Mouse (Mus musculus): ENCODE results near the gene Ly86. TPM values are rescaled to one million over a fixed set of nuclear protein-coding genes. Genes with fewer than 3 reads are reported as not detected.
A peak's percentile ranks its signal among the peaks of the same experiment; 100 is the strongest.

The Ly86 gene
- polyA plus RNA-seq, 1 experiment from 2014 or later: 9.8 TPM

DNA sequence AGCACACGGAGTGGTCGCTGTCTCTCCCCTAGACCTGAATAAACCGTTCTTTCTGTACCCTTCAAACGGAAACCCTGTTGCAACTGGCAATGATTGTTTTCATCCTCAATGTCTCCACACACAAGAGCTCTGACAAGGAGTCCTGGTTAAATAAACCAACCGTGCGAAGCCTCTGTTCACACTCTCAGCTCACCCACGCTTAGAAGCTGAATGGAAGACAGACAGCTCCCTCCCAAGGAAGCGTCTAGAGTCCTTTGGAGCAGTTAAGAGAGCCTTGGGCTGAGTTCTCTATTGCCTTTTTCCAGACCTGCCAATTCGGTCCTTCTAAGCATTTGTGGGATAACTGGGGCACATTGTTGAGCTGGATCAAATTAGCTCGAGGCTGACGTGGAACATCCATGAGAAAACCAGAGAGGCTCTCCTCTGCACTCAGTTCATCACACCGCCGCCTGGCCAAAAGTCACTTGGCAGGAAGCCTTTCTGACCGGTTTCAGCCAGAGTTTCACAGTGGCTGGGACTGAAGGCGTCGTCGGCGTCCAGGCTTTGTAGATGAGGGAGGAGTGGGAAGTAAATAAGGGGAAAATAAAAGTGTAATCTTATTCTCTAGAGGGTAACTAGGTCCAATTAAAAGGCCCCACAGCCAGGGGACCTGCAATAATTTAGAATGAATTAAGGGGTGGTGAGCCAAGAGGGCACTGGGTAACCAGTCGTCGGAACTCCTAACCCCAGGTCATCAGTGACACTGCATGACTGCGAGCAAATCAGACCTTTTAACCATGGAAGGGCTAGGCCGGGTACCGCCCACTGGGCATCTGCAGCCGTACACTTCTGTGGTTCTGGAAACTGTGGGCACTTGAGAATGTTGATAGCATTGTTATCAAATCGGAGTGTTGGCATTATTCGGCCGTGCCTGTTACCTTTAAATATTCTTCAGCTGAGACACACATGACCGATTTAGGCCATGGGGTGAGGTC is 115.2 kb downstream of the Ly86 start:
- Histone ChIP-seq H3K36me3 (no peaks in the 10 kb centered on the region), H3K4me3 (replicated peaks) (no peak overlapping the region), H3K4me2 (no peak overlapping the region), H3K9me3 (replicated peaks) (no peaks in the 10 kb centered on the region), H3K27ac (no peak overlapping the region), H3K4me1 (replicated peaks) (peaks cover 42% of the 10 kb centered on the region), H3K27me3 (no peaks in the 10 kb centered on the region; the same call in 1 of the 2 replicates), H3K9ac (no peak overlapping the region)
- DNase-seq (no peak), ATAC-seq (ENCODE audit: low read depth) (0 out of 2 replicates have a peak, but pooled peaks have one; percentile 20)
- WGBS (ENCODE audit: insufficient replicate concordance): 68% methylated on average over 28 of the region's 28 CpGs

DNA sequence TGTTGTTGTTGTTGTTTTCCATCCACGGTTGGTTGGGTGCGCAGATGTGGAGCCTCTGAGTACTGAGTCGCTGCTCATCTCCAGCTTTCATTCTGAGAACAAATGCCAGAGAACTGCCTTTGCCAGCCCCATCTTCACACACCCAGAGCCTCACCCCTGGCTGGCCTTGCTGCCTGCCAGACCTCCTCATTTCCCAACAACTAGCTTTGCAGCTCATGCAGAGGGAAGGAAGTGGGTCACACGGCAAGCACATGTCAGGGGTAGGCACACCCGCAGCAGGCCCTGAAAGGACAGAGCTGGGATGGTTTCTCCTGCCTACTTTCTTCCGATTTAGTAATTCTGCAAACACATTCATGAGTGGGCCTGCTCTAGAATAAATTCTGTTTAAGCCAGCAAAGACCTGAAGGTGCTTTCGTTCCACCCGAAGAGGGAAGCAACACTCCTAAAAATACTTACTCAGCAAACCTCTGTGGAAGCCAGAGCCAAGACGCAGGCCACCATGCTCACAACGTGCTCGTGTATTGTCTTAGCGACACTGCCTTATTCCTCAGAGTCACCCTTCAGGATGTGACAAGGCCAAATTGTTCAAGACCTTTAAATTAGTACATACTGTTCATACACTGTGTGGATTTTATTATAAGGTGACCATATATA is 117.2 kb downstream of the Ly86 start:
- Histone ChIP-seq H3K4me2 (no peak overlapping the region), H3K27me3 (no peaks in the 10 kb centered on the region; the same call in 1 of the 2 replicates), H3K9me3 (replicated peaks) (no peaks in the 10 kb centered on the region), H3K9ac (no peak overlapping the region), H3K4me3 (replicated peaks) (no peak overlapping the region), H3K4me1 (replicated peaks) (peaks cover 25% of the 10 kb centered on the region), H3K27ac (no peak overlapping the region), H3K36me3 (no peaks in the 10 kb centered on the region)
- DNase-seq (no peak), ATAC-seq (ENCODE audit: low read depth) (no peak)
- 67% methylated on average over 12 of the region's 12 CpGs for WGBS (ENCODE audit: insufficient replicate concordance)

DNA sequence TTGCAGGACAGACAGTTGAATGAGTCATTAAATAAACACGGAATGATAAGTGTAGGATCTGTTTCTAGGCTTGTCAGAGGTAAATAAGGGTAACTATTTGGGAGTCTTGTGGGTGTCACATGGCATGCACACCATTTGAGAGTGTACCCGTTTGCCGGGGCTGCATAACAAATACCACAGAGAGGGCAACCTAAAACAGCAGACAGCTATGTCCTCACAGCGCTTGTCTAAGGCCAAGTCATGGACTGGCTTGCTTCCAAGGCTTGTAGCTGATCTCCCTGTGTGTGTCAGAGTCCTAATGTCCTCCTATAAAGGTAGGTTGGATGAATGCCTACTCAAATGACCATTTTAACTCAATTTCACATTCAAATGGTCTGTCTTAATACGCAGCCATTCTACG is 120.7 kb downstream of the Ly86 start:
- Histone ChIP-seq H3K9me3 (replicated peaks) (no peaks in the 10 kb centered on the region), H3K36me3 (no peaks in the 10 kb centered on the region), H3K4me2 (no peak overlapping the region), H3K9ac (no peak overlapping the region), H3K4me1 (replicated peaks) (peaks cover 23% of the 10 kb centered on the region), H3K27me3 (peaks cover 8% of the 10 kb centered on the region), H3K27ac (no peak overlapping the region), H3K4me3 (replicated peaks) (no peak overlapping the region)
- ATAC-seq (ENCODE audit: low read depth) (no peak), DNase-seq (no peak)
- WGBS (ENCODE audit: insufficient replicate concordance): 75% methylated on average over 6 of the region's 6 CpGs

DNA sequence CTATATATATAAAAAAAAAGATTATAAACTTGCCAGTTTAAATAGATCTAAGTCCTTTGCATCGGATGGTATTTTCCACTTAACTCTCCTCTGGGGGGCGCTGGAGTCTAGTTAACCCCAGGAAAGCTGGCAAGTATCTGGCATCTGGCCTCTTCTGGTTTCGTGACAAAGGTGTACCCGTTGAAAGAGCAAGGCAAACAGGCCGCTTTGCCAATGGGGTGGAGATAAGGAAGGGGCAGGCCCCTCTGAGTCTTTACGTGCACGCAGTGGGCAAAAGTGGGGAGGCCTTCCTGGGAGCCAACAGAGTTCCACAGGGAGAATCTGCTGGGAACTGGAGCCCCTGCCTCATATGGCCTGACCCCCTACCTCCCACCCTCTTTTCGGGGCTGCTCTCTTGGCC is 122.8 kb downstream of the Ly86 start:
- Histone ChIP-seq H3K36me3 (no peaks in the 10 kb centered on the region), H3K4me2 (no peak overlapping the region), H3K9ac (no peak overlapping the region), H3K27ac (no peak overlapping the region), H3K27me3 (peaks cover 12% of the 10 kb centered on the region), H3K4me1 (replicated peaks) (peaks cover 9% of the 10 kb centered on the region), H3K4me3 (replicated peaks) (no peak overlapping the region), H3K9me3 (replicated peaks) (no peaks in the 10 kb centered on the region)
- DNase-seq (no peak), ATAC-seq (ENCODE audit: low read depth) (no peak)
- 10% methylated on average over 8 of the region's 8 CpGs for WGBS (ENCODE audit: insufficient replicate concordance)
